Comparison of ENCODE assay signal across 9 mouse cellular contexts in genomic region chr7:19956341-19956781, GRCm38 (mm10). TPM values are rescaled to one million over a fixed set of nuclear protein-coding genes. Genes with fewer than 3 reads are reported as not detected.
DNase-seq lines count a peak whose midpoint lies in the region; ATAC-seq and TF ChIP-seq lines count a peak whose summit lies in the region.
"Had no signal": no experiment of that assay in that cellular context is flagged by ENCODE, and none has a peak within 500 bp of the region (broad histone marks: within the 10 kb centered on the region; RNA-seq: fewer than 3 reads in every experiment).

No protein-coding gene starts in this region.

- 0 out of 2 replicates have a peak overlapping the region, but pooled peaks have one; percentile 20 for H3K4me2 ChIP-seq in embryonic facial prominence, embryonic 13.5 days
- H3K4me2 ChIP-seq in heart, postnatal 0 days (ENCODE audit: low read depth, low read length) = no peak overlapping the region
- no peak overlapping the region for H3K4me2 ChIP-seq in lung, embryonic 16.5 days (ENCODE audit: low read depth, low read length)
- H3K4me2 ChIP-seq: heart, embryonic 15.5 days had no signal

- TF ChIP-seq CTCF in heart, postnatal 0 days (IDR thresholded peaks at IDR 0.05; ENCODE audit: low read depth) = peak; percentile 94

- peak; percentile 92 for DNase-seq in CD4-positive, CD25-positive, alpha-beta regulatory T cell, adult 2 months (ENCODE audit: low read depth, low spot score)
- peak; percentile 92 for DNase-seq in adrenal gland, postnatal 14 days
- DNase-seq in heart, postnatal 0 days (ENCODE audit: low spot score) = peak; percentile 81
- peak; percentile 90 to 97 for DNase-seq in kidney, postnatal 36 days
- peak; percentile 54 for DNase-seq in ovary, adult 18-20 months (ENCODE audit: low spot score)
- peak; percentile 89 for DNase-seq in thymus, postnatal 0 days (ENCODE audit: low spot score)

- no peak overlapping the region for H3K27ac ChIP-seq in embryonic facial prominence, embryonic 13.5 days
- H3K27ac ChIP-seq in heart, postnatal 0 days (ENCODE audit: low read depth) = no peak overlapping the region
- no peak overlapping the region for H3K27ac ChIP-seq in lung, embryonic 16.5 days (ENCODE audit: low read length)
- H3K27ac ChIP-seq: heart, embryonic 15.5 days had no signal

- H3K4me3 ChIP-seq in embryonic facial prominence, embryonic 13.5 days = no peak overlapping the region
- H3K4me3 ChIP-seq in heart, postnatal 0 days (ENCODE audit: low read depth, low read length) = no peak overlapping the region
- no peak overlapping the region for H3K4me3 ChIP-seq in lung, embryonic 16.5 days (ENCODE audit: low read length)
- H3K4me3 ChIP-seq: heart, embryonic 15.5 days had no signal

- TF ChIP-seq EP300 in heart, postnatal 0 days (IDR thresholded peaks at IDR 0.05; ENCODE audit: low read depth) = no peak

- H3K4me1 ChIP-seq in embryonic facial prominence, embryonic 13.5 days = no peaks in the 10 kb centered on the region
- H3K4me1 ChIP-seq in heart, postnatal 0 days (ENCODE audit: control insufficient read depth, insufficient read depth) = no peaks in the 10 kb centered on the region
- H3K4me1 ChIP-seq in lung, embryonic 16.5 days (replicated peaks; ENCODE audit: control insufficient read depth, insufficient read depth, low read length) = peaks cover 12% of the 10 kb centered on the region

- no peak for ATAC-seq in embryonic facial prominence, embryonic 13.5 days (ENCODE audit: insufficient number of reproducible peaks, insufficient read depth, low FRiP score, low TSS enrichment, low read depth)
- ATAC-seq in heart, postnatal 0 days (ENCODE audit: insufficient read depth, low read depth) = peak; percentile 53; the same call in 1 of the 2 replicates
- peak; percentile 69 for ATAC-seq in lung, embryonic 16.5 days (ENCODE audit: low read depth)

- no peak overlapping the region for H3K9ac ChIP-seq in embryonic facial prominence, embryonic 13.5 days
- H3K9ac ChIP-seq in heart, postnatal 0 days (replicated peaks; ENCODE audit: low read depth, low read length) = no peak overlapping the region
- no peak overlapping the region for H3K9ac ChIP-seq in lung, embryonic 16.5 days (ENCODE audit: low read length)
- H3K9ac ChIP-seq: heart, embryonic 15.5 days had no signal

- no peaks in the 10 kb centered on the region for H3K9me3 ChIP-seq in embryonic facial prominence, embryonic 13.5 days
- no peaks in the 10 kb centered on the region for H3K9me3 ChIP-seq in heart, postnatal 0 days (replicated peaks; ENCODE audit: control insufficient read depth, low read length)
- no peaks in the 10 kb centered on the region for H3K9me3 ChIP-seq in lung, embryonic 16.5 days (ENCODE audit: control insufficient read depth, low read length)
- H3K9me3 ChIP-seq: heart, embryonic 15.5 days had no signal

- WGBS in embryonic facial prominence, embryonic 13.5 days = 2% methylated on average over 7 of the region's 7 CpGs
- under 1% methylated on average over 7 of the region's 7 CpGs for WGBS in heart, postnatal 0 days
- WGBS in lung, embryonic 16.5 days = under 1% methylated on average over 7 of the region's 7 CpGs

- no peaks in the 10 kb centered on the region for H3K27me3 ChIP-seq in embryonic facial prominence, embryonic 13.5 days
- no peaks in the 10 kb centered on the region for H3K27me3 ChIP-seq in heart, postnatal 0 days (ENCODE audit: control insufficient read depth, insufficient read depth, low read length)
- no peaks in the 10 kb centered on the region for H3K27me3 ChIP-seq in lung, embryonic 16.5 days (ENCODE audit: control insufficient read depth, insufficient read depth, low read depth, low read length)
- H3K27me3 ChIP-seq: heart, embryonic 15.5 days had no signal

- H3K36me3 ChIP-seq in embryonic facial prominence, embryonic 13.5 days = no peaks in the 10 kb centered on the region
- no peaks in the 10 kb centered on the region for H3K36me3 ChIP-seq in heart, postnatal 0 days (replicated peaks; ENCODE audit: control insufficient read depth, insufficient read depth, low read length)
- H3K36me3 ChIP-seq in lung, embryonic 16.5 days (ENCODE audit: control insufficient read depth, insufficient read depth, low read length) = no peaks in the 10 kb centered on the region
- H3K36me3 ChIP-seq: heart, embryonic 15.5 days had no signal

RNA-seq across cellular contexts. Expression of gene Igsf23, which starts 5.8 kb away (rescaled TPM):
- 0.41 and 0.75 TPM in 2 replicates for total RNA-seq in adrenal gland, postnatal 14 days (2021)
- 0.30 TPM in 1 of 2 replicates, not detected in the other for polyA plus RNA-seq in embryonic facial prominence, embryonic 13.5 days (2015; fragmentation: Nextera tagmentation; extraction: Ambion mirVana)
- 3.9 and 12.4 TPM in 2 replicates for total RNA-seq in heart, postnatal 0 days (2014; rRNA removed; ENCODE audit: low replicate concordance)
- 3.6 and 4.1 TPM in 2 replicates for polyA plus RNA-seq in heart, postnatal 0 days (2015; fragmentation: Nextera tagmentation; extraction: Ambion mirVana)
- polyA plus RNA-seq in lung, embryonic 16.5 days (2015; fragmentation: Nextera tagmentation; extraction: Ambion mirVana) = 1.8 and 2.3 TPM in 2 replicates
- polyA plus RNA-seq in thymus, postnatal 0 days (2015; fragmentation: Nextera tagmentation; extraction: Ambion mirVana) = 14.8 and 15.5 TPM in 2 replicates

RNA-seq across cellular contexts. Expression of gene Ceacam20, which starts 8.9 kb away (rescaled TPM):
- total RNA-seq in adrenal gland, postnatal 14 days (2021) = not detected in 2 replicates
- polyA plus RNA-seq in embryonic facial prominence, embryonic 13.5 days (2015; fragmentation: Nextera tagmentation; extraction: Ambion mirVana) = 0.15 TPM in 1 of 2 replicates, not detected in the other
- total RNA-seq in heart, postnatal 0 days (2014; rRNA removed; ENCODE audit: low replicate concordance) = not detected in 2 replicates
- polyA plus RNA-seq in heart, postnatal 0 days (2015; fragmentation: Nextera tagmentation; extraction: Ambion mirVana) = not detected in 2 replicates
- not detected in 2 replicates for polyA plus RNA-seq in lung, embryonic 16.5 days (2015; fragmentation: Nextera tagmentation; extraction: Ambion mirVana)
- 0.06 TPM in 1 of 2 replicates, not detected in the other for polyA plus RNA-seq in thymus, postnatal 0 days (2015; fragmentation: Nextera tagmentation; extraction: Ambion mirVana)
- polyA plus RNA-seq: heart, embryonic 15.5 days had no signal

RNA-seq across cellular contexts. Expression of gene Nlrp9b, which starts 34.9 kb away (rescaled TPM):
- total RNA-seq in adrenal gland, postnatal 14 days (2021) = not detected in 2 replicates
- not detected in 2 replicates for polyA plus RNA-seq in embryonic facial prominence, embryonic 13.5 days (2015; fragmentation: Nextera tagmentation; extraction: Ambion mirVana)
- not detected in 2 replicates for total RNA-seq in heart, postnatal 0 days (2014; rRNA removed; ENCODE audit: low replicate concordance)
- not detected in 2 replicates for polyA plus RNA-seq in heart, postnatal 0 days (2015; fragmentation: Nextera tagmentation; extraction: Ambion mirVana)
- polyA plus RNA-seq in lung, embryonic 16.5 days (2015; fragmentation: Nextera tagmentation; extraction: Ambion mirVana) = not detected in 2 replicates
- polyA plus RNA-seq in thymus, postnatal 0 days (2015; fragmentation: Nextera tagmentation; extraction: Ambion mirVana) = not detected in 2 replicates
- polyA plus RNA-seq: heart, embryonic 15.5 days had no signal

RNA-seq across cellular contexts. Expression of gene Pvr, which starts 35.4 kb away (rescaled TPM):
- 31.0 and 34.1 TPM in 2 replicates for total RNA-seq in adrenal gland, postnatal 14 days (2021)
- polyA plus RNA-seq in embryonic facial prominence, embryonic 13.5 days (2015; fragmentation: Nextera tagmentation; extraction: Ambion mirVana) = 12.0 and 12.9 TPM in 2 replicates
- 25.8 and 26.1 TPM in 2 replicates for total RNA-seq in heart, postnatal 0 days (2014; rRNA removed; ENCODE audit: low replicate concordance)
- polyA plus RNA-seq in heart, postnatal 0 days (2015; fragmentation: Nextera tagmentation; extraction: Ambion mirVana) = 11.3 and 11.6 TPM in 2 replicates
- 23.9 and 26.1 TPM in 2 replicates for polyA plus RNA-seq in lung, embryonic 16.5 days (2015; fragmentation: Nextera tagmentation; extraction: Ambion mirVana)
- 33.7 and 52.4 TPM in 2 replicates for polyA plus RNA-seq in thymus, postnatal 0 days (2015; fragmentation: Nextera tagmentation; extraction: Ambion mirVana)
